Mouse (Mus musculus) olfactory bulb, adult 2 months (tissue): ENCODE data around the gene Ube2l3.

ENCODE experiments used
- CTCF ChIP-seq: fragments of 200-500 bp; IDR thresholded peaks from 2 replicates; pipeline ENCODE4 v1.5.1; 2012; ENCODE audit warnings: low read depth, mild to moderate bottlenecking, low read length, moderate library complexity; ENCODE audit not compliant: insufficient read depth
- POLR2A ChIP-seq: fragments of 200-500 bp; IDR thresholded peaks from 2 replicates; pipeline ENCODE4 v1.6.1; 2012; ENCODE audit warnings: mild to moderate bottlenecking, low read depth, low read length, moderate library complexity; ENCODE audit not compliant: insufficient read depth

GRCm38 (mm10) chr16:17132906-17133200, 69.6 kb downstream of the Ube2l3 start:
- TF ChIP-seq POLR2A, result no peak
- no peak for TF ChIP-seq CTCF
